Mouse (Mus musculus) brain, embryonic 18.5 days (tissue): ENCODE data around the gene Ifnar2.

Source experiments
- DNase-seq: peaks from one replicate; pipeline ENCODE4 v3.0.0-alpha.2; 2012; ENCODE audit warnings: low read depth, low spot score

Ifnar2 gene

GRCm38 (mm10) chr16:91372577-91373472 is at the start of gene Ifnar2:
TSS of gene Ifnar2 (plus strand) at chr16:91372783.
- peak; percentile 73 for DNase-seq

GRCm38 (mm10) chr16:91327605-91328004 is 45.0 kb upstream of the Ifnar2 start:
- DNase-seq = no peak

GRCm38 (mm10) chr16:91328922-91329321 is 43.7 kb upstream of the Ifnar2 start:
- DNase-seq = no peak

- DNase-seq = no peak
These were observed 42.1 kb upstream of the Ifnar2 start for GRCm38 (mm10) chr16:91330496-91330895.

- no peak for DNase-seq
These were observed 41.4 kb upstream of the Ifnar2 start for GRCm38 (mm10) chr16:91331153-91331552.

GRCm38 (mm10) chr16:91332880-91333279 is 39.7 kb upstream of the Ifnar2 start:
- DNase-seq = no peak

GRCm38 (mm10) chr16:91334190-91334893 is 38.2 kb upstream of the Ifnar2 start:
- DNase-seq = no peak

- DNase-seq = no peak
These were observed 35.8 kb upstream of the Ifnar2 start for GRCm38 (mm10) chr16:91336753-91337152.

GRCm38 (mm10) chr16:91337480-91337879 is 35.1 kb upstream of the Ifnar2 start:
- DNase-seq = no peak

GRCm38 (mm10) chr16:91346491-91346890 is 26.1 kb upstream of the Ifnar2 start:
- DNase-seq = no peak

GRCm38 (mm10) chr16:91347491-91348263 is 24.9 kb upstream of the Ifnar2 start:
- DNase-seq = no peak

- DNase-seq = no peak
These were observed 24.4 kb upstream of the Ifnar2 start for GRCm38 (mm10) chr16:91348264-91348565.

- no peak for DNase-seq
These were observed 23.8 kb upstream of the Ifnar2 start for GRCm38 (mm10) chr16:91348588-91349330.

GRCm38 (mm10) chr16:91352084-91352562 is 20.5 kb upstream of the Ifnar2 start:
- peak; percentile 64 for DNase-seq

GRCm38 (mm10) chr16:91352749-91353148 is 19.8 kb upstream of the Ifnar2 start:
- DNase-seq = no peak

GRCm38 (mm10) chr16:91353177-91353576 is 19.4 kb upstream of the Ifnar2 start:
- DNase-seq = no peak

- no peak for DNase-seq
These were observed 18.9 kb upstream of the Ifnar2 start for GRCm38 (mm10) chr16:91353638-91354037.

GRCm38 (mm10) chr16:91354599-91354998 is 18.0 kb upstream of the Ifnar2 start:
- no peak for DNase-seq

- DNase-seq = no peak
These were observed 17.4 kb upstream of the Ifnar2 start for GRCm38 (mm10) chr16:91355160-91355559.

GRCm38 (mm10) chr16:91356760-91357525 is 15.6 kb upstream of the Ifnar2 start:
- no peak for DNase-seq

- no peak for DNase-seq
These were observed 15.1 kb upstream of the Ifnar2 start for GRCm38 (mm10) chr16:91357526-91357900.
